Mouse (Mus musculus): Measurements from ENCODE around the gene Ccdc154. TPM values are rescaled to one million over a fixed set of nuclear protein-coding genes. Genes with fewer than 3 reads are reported as not detected.
"Not testable (repeated sequence)": the region's sequence is repeated elsewhere in the genome, so short reads cannot be mapped to it uniquely, and the experiment has no call there.

The Ccdc154 gene
- under 1 TPM; 0.09 TPM for total RNA-seq (2021)
- long read RNA-seq, experiment 1, result 0 reads
- long read RNA-seq, experiment 2, result 0 reads

- no peak for DNase-seq
Observed at GRCm38 (mm10) chr17:25162161-25162560, at the start of gene Ccdc154. TSS of gene Ccdc154 (plus strand) at chr17:25162461.

- peak; percentile 36 for DNase-seq
Observed at GRCm38 (mm10) chr17:25114908-25115645, 47.2 kb upstream of the Ccdc154 start.

- DNase-seq, result peak; percentile 97
Observed at GRCm38 (mm10) chr17:25115664-25116432, 46.4 kb upstream of the Ccdc154 start, which contains the start of gene Telo2. TSS of gene Telo2 (minus strand) at chr17:25115967.

GRCm38 (mm10) chr17:25117263-25117662, 45.0 kb upstream of the Ccdc154 start:
- no peak for DNase-seq

- no peak for DNase-seq
Observed at GRCm38 (mm10) chr17:25120406-25120805, 41.9 kb upstream of the Ccdc154 start, which contains the start of gene Ptx4. TSS of gene Ptx4 (plus strand) at chr17:25120760.

- no peak for DNase-seq
Observed at GRCm38 (mm10) chr17:25123979-25124378, 38.3 kb upstream of the Ccdc154 start.

GRCm38 (mm10) chr17:25125442-25126060, 36.7 kb upstream of the Ccdc154 start:
- not testable (repeated sequence) for DNase-seq

GRCm38 (mm10) chr17:25127079-25127478, 35.2 kb upstream of the Ccdc154 start:
- DNase-seq, result no peak

GRCm38 (mm10) chr17:25127681-25128080, 34.6 kb upstream of the Ccdc154 start:
- DNase-seq, result no peak

GRCm38 (mm10) chr17:25130060-25130459, 32.2 kb upstream of the Ccdc154 start:
- DNase-seq, result no peak

- peak; percentile 94 for DNase-seq
Observed at GRCm38 (mm10) chr17:25133275-25133698, 29.0 kb upstream of the Ccdc154 start, which contains the start of gene Clcn7. TSS of gene Clcn7 (plus strand) at chr17:25133391.

GRCm38 (mm10) chr17:25135622-25136021, 26.6 kb upstream of the Ccdc154 start:
- DNase-seq, result no peak

- no peak for DNase-seq
Observed at GRCm38 (mm10) chr17:25138803-25139202, 23.5 kb upstream of the Ccdc154 start.

- no peak for DNase-seq
Observed at GRCm38 (mm10) chr17:25139960-25140359, 22.3 kb upstream of the Ccdc154 start.

- no peak for DNase-seq
Observed at GRCm38 (mm10) chr17:25163387-25163786, 1.1 kb downstream of the Ccdc154 start.

- DNase-seq, result no peak
Observed at GRCm38 (mm10) chr17:25164770-25165169, 2.5 kb downstream of the Ccdc154 start.

- no peak for DNase-seq
Observed at GRCm38 (mm10) chr17:25165970-25166671, 3.9 kb downstream of the Ccdc154 start.

GRCm38 (mm10) chr17:25169706-25170105, 7.4 kb downstream of the Ccdc154 start:
- no peak for DNase-seq

- no peak for DNase-seq
Observed at GRCm38 (mm10) chr17:25172558-25172957, 10.3 kb downstream of the Ccdc154 start.

- DNase-seq, result no peak
Observed at GRCm38 (mm10) chr17:25175411-25175810, 13.2 kb downstream of the Ccdc154 start, which contains the start of gene Gm38655. TSS of gene Gm38655 (minus strand) at chr17:25175471.

GRCm38 (mm10) chr17:25183232-25183631, 21.0 kb downstream of the Ccdc154 start:
- no peak for DNase-seq
